Mouse (Mus musculus) lung, embryonic 15.5 days (tissue): ENCODE data around the gene Pepd. TPM values are rescaled to one million over a fixed set of nuclear protein-coding genes. Genes with fewer than 3 reads are reported as not detected.

Experiments
- ATAC-seq: fragments of 200-750 bp; cut with Nextera tagmentation; 2 replicates; pipeline ENCODE4 v1.8.0; 2017; ENCODE audit warnings: moderate number of reproducible peaks, borderline replicate concordance; ENCODE audit not compliant: low FRiP score, low TSS enrichment; ENCODE audit errors: extremely low read depth
- H3K27ac ChIP-seq: fragments of 300-500 bp; sonication (generic); 2 replicates; pipeline ENCODE4 v1.5.1; 2015; ENCODE audit warnings: moderate library complexity, mild to moderate bottlenecking, inconsistent platforms
- H3K27me3 ChIP-seq: fragments of 300-500 bp; sonication (generic); 2 replicates; pipeline ENCODE4 v1.6.1; 2015; ENCODE audit warnings: inconsistent platforms
- H3K36me3 ChIP-seq: fragments of 300-500 bp; sonication (generic); 2 replicates; pipeline ENCODE4 v1.6.1; 2015; ENCODE audit warnings: inconsistent platforms
- H3K4me1 ChIP-seq: fragments of 300-500 bp; sonication (generic); 2 replicates; pipeline ENCODE4 v1.6.1; 2015; ENCODE audit warnings: inconsistent platforms
- H3K4me2 ChIP-seq: fragments of 300-500 bp; sonication (generic); 2 replicates; pipeline ENCODE4 v1.6.1; 2015; ENCODE audit warnings: inconsistent platforms, mild to moderate bottlenecking, moderate library complexity
- H3K4me3 ChIP-seq: fragments of 300-500 bp; sonication (generic); 2 replicates; pipeline ENCODE4 v1.5.1; 2015; ENCODE audit warnings: mild to moderate bottlenecking, inconsistent platforms
- H3K9ac ChIP-seq: fragments of 300-500 bp; sonication (generic); 2 replicates; pipeline ENCODE4 v1.6.1; 2015; ENCODE audit warnings: inconsistent platforms
- H3K9me3 ChIP-seq: fragments of 300-500 bp; sonication (generic); 2 replicates; pipeline ENCODE4 v1.6.1; 2016; ENCODE audit warnings: inconsistent platforms
- WGBS: fragments of 180-500 bp; shearing (Covaris S2); methylation state at CpG from one replicate; pipeline ENCODE4 v1.1.7; 2015; 5-methylcytosine and 5-hydroxymethylcytosine counted together
- polyA plus RNA-seq: library from polyadenylated mRNA; unstranded; fragments of >200 nt; fragmentation: Nextera tagmentation; extraction: Ambion mirVana; gene quantifications from 2 replicates; pipeline ENCODE4 v1.2.1, GENCODE M21; 2015

Pepd gene
- polyA plus RNA-seq, 1 experiment from 2014 or later: 67.5 TPM

DNA sequence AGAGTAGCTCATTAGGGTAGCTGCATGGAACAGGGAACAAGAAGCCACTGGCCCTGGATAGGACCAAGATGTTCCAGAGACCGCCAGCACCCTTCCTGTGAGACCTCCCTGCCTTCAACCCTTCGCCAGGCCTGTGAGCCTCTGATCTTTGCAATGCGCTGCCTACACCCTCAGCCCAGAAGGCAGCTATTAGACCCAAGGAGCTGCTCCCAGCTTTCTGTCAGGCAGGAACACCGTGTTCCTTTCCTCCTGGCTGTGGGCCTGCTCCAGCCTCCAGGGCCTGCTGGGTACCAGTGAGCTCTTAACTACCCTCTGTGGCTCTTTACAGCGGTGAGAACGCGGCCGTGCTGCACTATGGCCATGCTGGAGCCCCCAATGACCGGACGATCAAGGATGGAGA, 109.2 kb downstream of the Pepd start:
- no peak overlapping the region for H3K9ac ChIP-seq

DNA sequence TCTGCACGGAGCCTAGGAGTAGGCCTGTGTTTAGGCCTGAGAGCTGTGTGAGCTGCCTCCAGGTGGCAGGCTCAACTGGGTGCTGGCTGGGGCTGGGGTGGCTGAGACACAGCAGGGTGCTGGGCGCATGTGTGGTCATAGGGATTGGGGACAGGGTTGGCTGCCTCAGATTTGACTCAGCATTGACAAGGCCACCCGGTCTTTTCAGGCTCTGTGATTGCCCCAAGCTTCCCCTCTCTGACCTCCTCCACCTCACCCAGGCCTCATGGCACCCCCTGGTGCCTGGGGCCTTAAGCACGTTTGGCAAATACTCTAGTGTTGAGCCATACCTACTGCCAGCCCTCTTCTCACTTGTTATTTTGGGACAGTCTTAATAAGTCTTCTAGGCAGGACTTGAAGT, 111.1 kb downstream of the Pepd start:
- Histone ChIP-seq H3K4me1 (0 out of 2 replicates have a peak, but pooled peaks cover 8% of the 10 kb centered on the region), H3K9me3 (no peaks in the 10 kb centered on the region), H3K27ac (no peak overlapping the region), H3K4me2 (no peak overlapping the region), H3K27me3 (no peaks in the 10 kb centered on the region), H3K9ac (no peak overlapping the region), H3K4me3 (no peak overlapping the region), H3K36me3 (no peaks in the 10 kb centered on the region; the same call in 1 of the 2 replicates)
- ATAC-seq: no peak
- 73% methylated on average over 4 of the region's 4 CpGs for WGBS

More for the DNA sequence above, 109.2 kb downstream of the Pepd start:
- Histone ChIP-seq H3K27ac (no peak overlapping the region), H3K4me2 (no peak overlapping the region), H3K36me3 (no peaks in the 10 kb centered on the region; the same call in 1 of the 2 replicates), H3K9me3 (no peaks in the 10 kb centered on the region), H3K4me1 (no peaks in the 10 kb centered on the region), H3K4me3 (no peak overlapping the region), H3K27me3 (no peaks in the 10 kb centered on the region)
- WGBS: 88% methylated on average over 10 of the region's 10 CpGs
- no peak for ATAC-seq

DNA sequence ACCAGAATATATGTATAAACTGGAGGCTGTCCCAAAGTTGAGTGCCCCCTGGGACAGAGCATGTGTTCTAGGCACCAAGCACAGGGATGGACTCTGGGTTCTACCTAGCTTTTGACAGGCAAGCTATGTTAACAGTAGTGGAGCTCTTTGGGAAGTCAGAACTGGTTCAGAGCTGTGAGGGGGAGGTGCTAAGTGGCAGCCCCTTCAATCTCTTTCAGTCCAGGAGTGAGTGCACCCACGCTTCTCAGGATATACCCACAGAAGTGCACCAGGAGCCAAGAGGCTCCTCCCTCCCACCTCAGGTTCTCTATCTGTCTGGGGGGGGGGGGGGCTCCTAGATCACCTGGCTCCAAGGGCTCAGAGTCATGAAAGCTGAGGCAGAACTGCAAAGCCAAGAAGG, 112.2 kb downstream of the Pepd start:
- Histone ChIP-seq H3K9ac (no peak overlapping the region), H3K27me3 (no peaks in the 10 kb centered on the region), H3K27ac (no peak overlapping the region), H3K36me3 (no peaks in the 10 kb centered on the region; the same call in 1 of the 2 replicates), H3K4me1 (0 out of 2 replicates have a peak, but pooled peaks cover 11% of the 10 kb centered on the region), H3K4me3 (no peak overlapping the region), H3K9me3 (no peaks in the 10 kb centered on the region), H3K4me2 (no peak overlapping the region)
- 63% methylated on average over 1 of the region's 1 CpGs for WGBS
- no peak for ATAC-seq

DNA sequence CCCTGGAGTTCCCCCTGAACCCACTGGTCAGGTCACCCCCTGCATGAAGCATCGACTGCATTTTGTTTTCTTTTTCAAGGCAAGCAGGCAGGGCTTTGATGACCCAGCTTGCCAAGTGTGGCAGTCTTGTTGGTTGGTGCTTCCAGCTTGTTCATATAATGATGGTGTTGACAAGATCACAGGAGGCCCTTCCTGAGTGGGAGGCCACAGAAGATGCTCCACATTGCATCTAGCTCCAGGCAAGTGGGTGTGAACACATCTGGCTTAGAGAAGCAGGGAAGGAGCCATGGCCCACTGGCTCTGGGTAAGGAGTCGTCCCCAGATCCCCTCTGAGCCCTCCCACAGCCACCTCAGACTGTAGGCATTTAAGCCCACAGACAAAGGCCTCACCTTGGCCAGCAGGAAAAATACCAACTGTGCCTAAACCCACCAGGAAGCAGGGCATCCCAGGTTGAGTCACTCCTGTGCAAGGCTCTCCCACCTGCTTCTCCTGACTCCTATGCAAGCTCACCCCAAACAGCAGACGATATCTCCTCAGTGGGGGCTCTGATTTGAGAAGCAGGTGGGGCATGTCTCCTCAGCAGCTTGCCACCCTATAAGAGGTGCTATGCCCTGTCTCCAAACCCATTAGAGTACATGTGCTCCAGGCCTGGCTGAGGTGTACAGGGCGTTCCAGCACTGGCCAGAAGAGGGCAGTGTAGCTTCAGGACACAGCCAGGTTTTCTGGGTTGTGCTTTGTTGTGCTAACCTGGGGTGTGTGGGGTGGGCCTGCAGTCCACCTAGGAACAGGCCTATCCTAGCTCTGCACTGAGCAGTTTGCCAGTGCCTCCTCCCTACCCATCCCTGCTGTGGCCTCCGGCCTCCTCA, 113.5 kb downstream of the Pepd start:
- H3K4me1 ChIP-seq: 0 out of 2 replicates have a peak, but pooled peaks cover 11% of the 10 kb centered on the region
- H3K9me3 ChIP-seq: no peaks in the 10 kb centered on the region
- WGBS: 42% methylated on average over 5 of the region's 5 CpGs
- H3K27ac ChIP-seq: no peak overlapping the region
- ATAC-seq: peak; percentile 43; the same call in 1 of the 2 replicates
- H3K4me2 ChIP-seq: no peak overlapping the region
- no peak overlapping the region for H3K4me3 ChIP-seq
- H3K27me3 ChIP-seq: no peaks in the 10 kb centered on the region
- no peaks in the 10 kb centered on the region; the same call in 1 of the 2 replicates for H3K36me3 ChIP-seq
- H3K9ac ChIP-seq: no peak overlapping the region

DNA sequence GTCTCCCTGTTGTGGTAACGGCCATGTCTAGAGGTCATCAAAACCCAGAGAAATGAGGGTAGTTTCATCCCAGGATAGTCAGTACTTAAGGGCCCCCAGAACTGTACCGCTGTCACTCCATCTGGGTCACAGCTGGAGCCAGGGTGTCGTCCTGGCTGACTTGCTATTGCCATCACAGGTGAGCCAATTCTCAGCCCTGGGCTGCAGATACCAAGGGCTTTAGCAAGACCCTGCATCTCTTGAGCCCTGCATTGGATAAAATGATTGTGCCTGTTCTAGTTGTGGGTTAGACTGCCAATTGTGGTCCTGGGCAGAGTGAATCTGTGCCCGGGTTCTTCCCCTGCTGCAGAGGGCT, 114.1 kb downstream of the Pepd start:
- Histone ChIP-seq H3K36me3 (no peaks in the 10 kb centered on the region; the same call in 1 of the 2 replicates), H3K27me3 (no peaks in the 10 kb centered on the region), H3K9ac (no peak overlapping the region), H3K4me2 (no peak overlapping the region), H3K9me3 (no peaks in the 10 kb centered on the region), H3K4me3 (no peak overlapping the region), H3K27ac (no peak overlapping the region), H3K4me1 (0 out of 2 replicates have a peak, but pooled peaks cover 11% of the 10 kb centered on the region)
- no peak for ATAC-seq
- WGBS: 73% methylated on average over 4 of the region's 4 CpGs

DNA sequence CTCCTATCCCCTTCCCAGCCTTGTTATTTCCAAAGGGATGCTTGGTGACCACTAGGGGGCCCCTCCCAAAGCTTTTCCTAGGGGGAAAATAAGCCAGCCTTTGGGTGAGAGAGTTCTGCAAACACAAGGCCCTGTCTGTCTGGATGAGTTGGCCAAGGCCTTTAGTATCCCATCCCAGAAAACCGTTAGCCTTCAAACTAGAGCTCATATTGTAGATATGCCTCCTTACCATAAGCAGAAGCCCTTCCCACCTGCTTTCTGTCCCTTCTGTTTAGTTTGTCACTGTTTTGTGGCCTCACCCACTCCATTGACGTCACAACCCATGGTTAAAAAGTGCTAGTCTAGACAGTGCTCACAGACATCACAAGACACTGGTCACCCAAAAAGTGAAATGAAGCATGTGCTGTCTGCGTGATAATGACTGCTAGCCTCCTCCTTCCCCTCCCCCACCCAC, 114.7 kb downstream of the Pepd start:
- Histone ChIP-seq H3K4me1 (0 out of 2 replicates have a peak, but pooled peaks cover 11% of the 10 kb centered on the region), H3K4me3 (no peak overlapping the region), H3K9ac (no peak overlapping the region), H3K9me3 (no peaks in the 10 kb centered on the region), H3K4me2 (no peak overlapping the region), H3K27me3 (no peaks in the 10 kb centered on the region), H3K27ac (no peak overlapping the region), H3K36me3 (peaks cover 2% of the 10 kb centered on the region; the same call in 1 of the 2 replicates)
- no peak for ATAC-seq
- WGBS: 69% methylated on average over 3 of the region's 3 CpGs

DNA sequence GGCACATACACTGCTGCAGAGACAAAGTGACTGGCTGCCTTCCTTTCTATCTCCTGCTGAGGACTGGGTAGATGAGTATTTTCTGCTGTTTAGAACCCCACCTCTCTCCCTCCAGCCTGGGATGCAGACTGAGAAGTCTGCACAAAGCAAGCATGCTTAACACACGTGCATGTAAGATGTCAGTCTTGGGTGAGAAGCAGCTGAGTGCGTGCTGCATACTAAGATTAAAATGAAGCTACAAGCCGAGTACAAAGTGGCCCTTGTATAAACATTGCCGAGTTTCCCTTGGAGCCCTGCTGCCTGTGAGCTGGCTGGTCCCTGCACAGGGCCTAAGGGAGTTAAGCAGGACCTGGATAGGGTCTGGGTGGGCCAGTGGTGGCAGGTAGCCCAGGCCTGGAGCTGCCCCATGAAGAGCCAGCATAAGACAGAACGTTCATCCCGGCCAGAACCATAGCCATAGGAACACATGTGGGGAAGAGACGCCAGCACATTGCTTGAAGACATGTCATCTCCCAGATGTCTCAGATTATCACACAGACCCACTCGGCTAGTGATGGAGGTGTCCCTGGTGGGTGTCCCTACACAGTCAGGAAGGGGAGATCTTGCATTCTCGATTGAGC, 115.7 kb downstream of the Pepd start:
- H3K4me3 ChIP-seq: no peak overlapping the region
- peaks cover 7% of the 10 kb centered on the region; the same call in 1 of the 2 replicates for H3K36me3 ChIP-seq
- ATAC-seq: no peak
- H3K4me1 ChIP-seq: 0 out of 2 replicates have a peak, but pooled peaks cover 11% of the 10 kb centered on the region
- no peaks in the 10 kb centered on the region for H3K9me3 ChIP-seq
- no peaks in the 10 kb centered on the region for H3K27me3 ChIP-seq
- H3K4me2 ChIP-seq: no peak overlapping the region
- WGBS: 44% methylated on average over 9 of the region's 9 CpGs
- 0 out of 2 replicates have a peak overlapping the region, but pooled peaks have one; percentile 4 for H3K27ac ChIP-seq
- H3K9ac ChIP-seq: no peak overlapping the region

DNA sequence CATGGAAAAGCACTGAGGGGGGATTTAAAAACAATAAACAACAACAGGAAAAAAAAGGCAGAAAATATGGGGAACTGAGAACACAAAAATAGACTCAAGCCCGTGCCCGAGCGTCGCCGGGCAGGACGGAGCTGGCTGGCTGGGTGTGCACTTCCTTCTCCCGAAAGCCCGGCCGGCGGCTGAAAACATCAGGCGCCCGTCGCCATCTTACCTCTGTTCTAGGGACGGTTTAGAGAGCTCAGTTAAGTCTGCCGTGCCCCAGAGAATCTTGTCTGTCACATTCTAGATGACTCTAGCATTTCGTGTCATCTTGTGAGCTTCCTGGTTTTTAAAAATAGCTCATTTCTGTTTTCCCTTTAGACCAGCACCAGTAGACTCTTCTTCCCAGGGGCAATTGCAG, 116.4 kb downstream of the Pepd start:
- Histone ChIP-seq H3K9me3 (no peaks in the 10 kb centered on the region), H3K9ac (no peak overlapping the region), H3K36me3 (peaks cover 7% of the 10 kb centered on the region; the same call in 1 of the 2 replicates), H3K4me1 (0 out of 2 replicates have a peak, but pooled peaks cover 11% of the 10 kb centered on the region), H3K27me3 (no peaks in the 10 kb centered on the region), H3K4me2 (no peak overlapping the region), H3K27ac (no peak overlapping the region), H3K4me3 (no peak overlapping the region)
- no peak for ATAC-seq
- WGBS: 72% methylated on average over 16 of the region's 16 CpGs

DNA sequence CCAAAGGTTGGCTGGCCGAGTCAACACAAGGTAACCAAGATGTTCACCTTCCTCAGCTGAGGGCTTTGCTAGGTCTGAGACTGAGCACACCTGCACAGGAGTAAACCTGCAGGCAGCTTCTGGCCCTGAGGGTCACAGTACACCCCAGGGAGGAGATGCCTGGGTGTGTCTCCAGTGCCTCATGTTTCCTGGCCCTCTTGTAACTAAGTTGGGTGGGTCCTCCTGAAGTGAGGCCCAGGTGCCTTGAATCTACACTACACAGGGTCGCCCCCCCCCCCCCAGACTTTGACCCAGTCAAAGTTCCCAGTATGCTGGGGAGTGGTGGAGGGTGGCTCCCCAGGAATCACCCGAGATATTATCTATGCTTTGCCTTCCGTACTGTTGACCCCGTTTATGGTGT, 117.0 kb downstream of the Pepd start:
- no peak overlapping the region for H3K27ac ChIP-seq
- H3K9me3 ChIP-seq: no peaks in the 10 kb centered on the region
- no peak overlapping the region for H3K9ac ChIP-seq
- no peak overlapping the region for H3K4me3 ChIP-seq
- H3K27me3 ChIP-seq: no peaks in the 10 kb centered on the region
- H3K4me2 ChIP-seq: no peak overlapping the region
- ATAC-seq: no peak
- 68% methylated on average over 5 of the region's 5 CpGs for WGBS
- H3K4me1 ChIP-seq: 0 out of 2 replicates have a peak, but pooled peaks cover 12% of the 10 kb centered on the region
- H3K36me3 ChIP-seq: peaks cover 7% of the 10 kb centered on the region; the same call in 1 of the 2 replicates

DNA sequence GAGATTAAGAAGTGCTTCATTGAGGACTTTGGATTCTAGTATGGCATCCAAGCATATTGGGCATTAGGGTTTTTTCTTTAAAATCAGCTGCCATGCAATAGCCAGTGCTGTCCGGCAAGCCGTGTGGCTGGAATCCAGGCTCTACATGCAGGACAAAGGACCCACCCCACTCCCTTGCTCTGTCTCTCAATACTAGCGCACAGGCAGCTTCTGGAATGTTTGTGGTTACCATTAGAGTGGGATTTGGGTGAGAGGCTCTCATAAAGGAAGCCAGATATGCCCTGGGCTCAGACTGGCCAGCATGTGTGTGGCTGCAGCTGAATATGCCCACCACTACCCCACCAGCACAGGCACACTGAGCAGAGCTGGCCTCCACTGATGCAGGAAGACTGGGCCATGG, 117.5 kb downstream of the Pepd start:
- H3K4me2 ChIP-seq: no peak overlapping the region
- peaks cover 16% of the 10 kb centered on the region for H3K4me1 ChIP-seq
- no peak overlapping the region for H3K4me3 ChIP-seq
- H3K9me3 ChIP-seq: no peaks in the 10 kb centered on the region
- no peaks in the 10 kb centered on the region for H3K27me3 ChIP-seq
- no peak for ATAC-seq
- no peak overlapping the region for H3K27ac ChIP-seq
- H3K36me3 ChIP-seq: peaks cover 7% of the 10 kb centered on the region; the same call in 1 of the 2 replicates
- H3K9ac ChIP-seq: no peak overlapping the region
- 77% methylated on average over 3 of the region's 3 CpGs for WGBS

DNA sequence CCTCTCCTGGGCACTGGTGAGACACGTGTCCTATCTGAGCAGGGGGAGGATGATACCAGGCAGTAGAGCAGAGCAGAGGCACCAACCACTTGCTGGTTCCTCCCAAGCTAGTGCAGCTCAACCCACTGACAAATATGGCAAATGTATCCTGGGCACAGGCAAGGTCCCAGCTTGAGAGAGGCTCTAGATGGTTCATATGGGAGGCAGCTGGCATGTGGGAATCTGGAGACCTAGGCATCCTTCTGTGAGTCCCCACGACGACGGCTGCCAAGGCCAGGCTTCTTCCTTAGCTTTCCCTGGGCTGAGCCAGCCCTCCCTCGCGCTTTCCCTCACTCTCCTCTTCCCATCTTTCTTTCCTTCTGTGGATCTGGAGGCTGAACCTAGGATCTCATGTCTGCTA, 118.4 kb downstream of the Pepd start:
- Histone ChIP-seq H3K4me2 (no peak overlapping the region), H3K4me1 (peaks cover 26% of the 10 kb centered on the region), H3K27me3 (no peaks in the 10 kb centered on the region), H3K36me3 (peaks cover 7% of the 10 kb centered on the region; the same call in 1 of the 2 replicates), H3K9ac (no peak overlapping the region), H3K27ac (no peak overlapping the region), H3K4me3 (no peak overlapping the region), H3K9me3 (no peaks in the 10 kb centered on the region)
- no peak for ATAC-seq
- WGBS: 77% methylated on average over 6 of the region's 6 CpGs
